Mouse (Mus musculus) v-Abl transformed pro-B cells (cell line): ENCODE data around the gene Ppp4r1.

Experiments
- in situ Hi-C, 2 experiments: fragments of 400-800 bp; cut with MboI; formaldehyde crosslinking; loops; one replicate each; pipeline ENCODE4 v1.15.1; 2025; ENCODE audit not compliant: unreplicated experiment in 2 of 2

Gene Ppp4r1

GRCm38 (mm10) chr17:65782551-65783141 is at the start of gene Ppp4r1:
Ppp4r1 (plus strand) TSS chr17:65782573.
- in situ Hi-C loops: loop anchor here (5.0 to 25.0 kb wide), 2 partner anchors 45 to 170 kb away; partner anchors contain the start of gene Vapa (in 2 of the 2)

GRCm38 (mm10) chr17:65732666-65733065 is 49.7 kb upstream of the Ppp4r1 start:
- in situ Hi-C loops: loop anchor here in 1 of 2 experiments (5.0 kb wide), 1 partner anchor 35 kb away; no protein-coding TSS in a partner anchor

- in situ Hi-C loops: no loop called here
These were observed 47.3 kb upstream of the Ppp4r1 start for GRCm38 (mm10) chr17:65735088-65735487.

- in situ Hi-C loops: no loop called here
These were observed 45.2 kb upstream of the Ppp4r1 start for GRCm38 (mm10) chr17:65737175-65737574.

GRCm38 (mm10) chr17:65737622-65738021 is 44.8 kb upstream of the Ppp4r1 start:
- in situ Hi-C loops: no loop called here

GRCm38 (mm10) chr17:65739874-65740725 is 42.3 kb upstream of the Ppp4r1 start:
- in situ Hi-C loops: no loop called here

GRCm38 (mm10) chr17:65741565-65741964 is 40.8 kb upstream of the Ppp4r1 start:
- in situ Hi-C loops: no loop called here

- in situ Hi-C loops: no loop called here
These were observed 40.0 kb upstream of the Ppp4r1 start for GRCm38 (mm10) chr17:65742245-65742905.

- in situ Hi-C loops: no loop called here
These were observed 39.4 kb upstream of the Ppp4r1 start for GRCm38 (mm10) chr17:65742969-65743368.

- in situ Hi-C loops: no loop called here
These were observed 38.6 kb upstream of the Ppp4r1 start for GRCm38 (mm10) chr17:65743664-65744330.

- in situ Hi-C loops: no loop called here
These were observed 36.1 kb upstream of the Ppp4r1 start for GRCm38 (mm10) chr17:65746314-65746713.

- in situ Hi-C loops: no loop called here
These were observed 33.4 kb upstream of the Ppp4r1 start for GRCm38 (mm10) chr17:65748997-65749396.

GRCm38 (mm10) chr17:65749803-65750202 is 32.6 kb upstream of the Ppp4r1 start:
- in situ Hi-C loops: no loop called here

GRCm38 (mm10) chr17:65750301-65750700 is 32.1 kb upstream of the Ppp4r1 start:
- in situ Hi-C loops: no loop called here

- in situ Hi-C loops: no loop called here
These were observed 29.2 kb upstream of the Ppp4r1 start for GRCm38 (mm10) chr17:65753130-65753529.

- in situ Hi-C loops: no loop called here
These were observed 26.5 kb upstream of the Ppp4r1 start for GRCm38 (mm10) chr17:65755857-65756256.

- in situ Hi-C loops: no loop called here
These were observed 25.2 kb upstream of the Ppp4r1 start for GRCm38 (mm10) chr17:65757150-65757549.

GRCm38 (mm10) chr17:65763221-65763620 is 19.2 kb upstream of the Ppp4r1 start:
- in situ Hi-C loops: no loop called here

- in situ Hi-C loops: loop anchor here in 1 of 2 experiments (5.0 kb wide), 1 partner anchor 36 kb away; no protein-coding TSS in a partner anchor
These were observed 13.9 kb upstream of the Ppp4r1 start for GRCm38 (mm10) chr17:65768486-65768885.
